Mouse (Mus musculus): ENCODE measurements around the gene Foxn1. TPM values are rescaled to one million over a fixed set of nuclear protein-coding genes. Genes with fewer than 3 reads are reported as not detected.

Gene Foxn1
- not detected for total RNA-seq (2023)

GRCm38 (mm10) chr11:78386508-78387043, at the start of gene Foxn1:
Gene Foxn1 (minus strand): TSS chr11:78386558.

GRCm38 (mm10) chr11:78422055-78422819, 35.9 kb upstream of the Foxn1 start, which contains the start of gene Slc13a2:
Gene Slc13a2 (minus strand): TSS chr11:78422217.

GRCm38 (mm10) chr11:78343381-78344327, 42.7 kb downstream of the Foxn1 start, which contains the start of gene Unc119:
Gene Unc119 (plus strand): TSS chr11:78343482.

GRCm38 (mm10) chr11:78327634-78328511, 58.5 kb downstream of the Foxn1 start, which contains the start of gene Pigs:
Gene Pigs (plus strand): TSS chr11:78328415.

GRCm38 (mm10) chr11:78322860-78323259, 63.5 kb downstream of the Foxn1 start, which contains the start of gene Aldoc:
Gene Aldoc (plus strand): TSS chr11:78322968.

Other genes with a start within 250 kb of the Foxn1 start
- gene Traf4, start 221.0 kb downstream of the Foxn1 start, total RNA-seq (2023): 10 to 100 TPM; 29.3 to 32.7 TPM
- 1 to 10 TPM; 6.8 to 10.0 TPM for gene Nek8, start 209.9 kb downstream of the Foxn1 start, total RNA-seq (2023)
- 1 to 10 TPM; 6.0 to 7.5 TPM for gene Tlcd1, start 209.8 kb downstream of the Foxn1 start, total RNA-seq (2023)
- gene Rpl23a, start 203.0 kb downstream of the Foxn1 start, total RNA-seq (2023): 1,000 to 10,000 TPM; 3,453 to 3,575 TPM
- gene Rab34, start 198.1 kb downstream of the Foxn1 start, total RNA-seq (2023): 1 to 10 TPM in 1 of 2 experiments, not detected in 1; 1.1 TPM
- not detected for gene Proca1, start 193.2 kb downstream of the Foxn1 start, total RNA-seq (2023)
- 10 to 100 TPM; 40.4 to 52.1 TPM for gene Sdf2, start 140.8 kb downstream of the Foxn1 start, total RNA-seq (2023)
- gene Supt6, start 140.6 kb downstream of the Foxn1 start, total RNA-seq (2023): 10 to 100 TPM; 75.3 to 76.2 TPM
- 100 to 1,000 TPM; 115 to 134 TPM for gene 2610507B11Rik, start 124.8 kb downstream of the Foxn1 start, total RNA-seq (2023)
- gene BC030499, start 95.7 kb downstream of the Foxn1 start, total RNA-seq (2023): 1 to 10 TPM; 4.6 to 4.7 TPM
- gene Spag5, start 85.0 kb downstream of the Foxn1 start, total RNA-seq (2023): 1 to 10 TPM; 6.5 to 7.8 TPM
- 10 to 100 TPM; 22.1 to 26.3 TPM for gene Aldoc, start 63.6 kb downstream of the Foxn1 start, total RNA-seq (2023)
- gene Pigs, start 58.1 kb downstream of the Foxn1 start, total RNA-seq (2023): 10 to 100 TPM; 50.4 to 54.2 TPM
- gene Unc119, start 43.1 kb downstream of the Foxn1 start, total RNA-seq (2023): 10 to 100 TPM; 15.3 to 21.9 TPM
- gene Slc13a2, start 35.7 kb upstream of the Foxn1 start, total RNA-seq (2023): not detected
- gene Slc46a1, start 79.1 kb upstream of the Foxn1 start, total RNA-seq (2023): 1 to 10 TPM; 1.2 to 2.2 TPM
- 1 to 10 TPM; 5.4 to 5.5 TPM for gene Sarm1, start 111.2 kb upstream of the Foxn1 start, total RNA-seq (2023)
- gene Vtn, start 112.5 kb upstream of the Foxn1 start, total RNA-seq (2023): not detected
- gene Sebox, start 116.9 kb upstream of the Foxn1 start, total RNA-seq (2023): not detected
- 10 to 100 TPM; 21.8 to 25.1 TPM for gene Tmem199, start 125.6 kb upstream of the Foxn1 start, total RNA-seq (2023)
- gene Poldip2, start 125.6 kb upstream of the Foxn1 start, total RNA-seq (2023): 10 to 100 TPM; 34.3 to 39.1 TPM
- 10 to 100 TPM; 13.2 to 14.7 TPM for gene Tnfaip1, start 149.8 kb upstream of the Foxn1 start, total RNA-seq (2023)
- 10 to 100 TPM; 40.9 to 42.2 TPM for gene Ift20, start 149.8 kb upstream of the Foxn1 start, total RNA-seq (2023)
- 1 to 10 TPM; 7.8 to 8.4 TPM for gene Tmem97, start 164.2 kb upstream of the Foxn1 start, total RNA-seq (2023)

Measured in T-cell, adult 66 days (primary cell).